Mouse (Mus musculus): ENCODE measurements around the gene C1qtnf4. TPM values are rescaled to one million over a fixed set of nuclear protein-coding genes. Genes with fewer than 3 reads are reported as not detected.
A peak's percentile ranks its signal among the peaks of the same experiment; 100 is the strongest.

C1qtnf4 gene
- total and polyA plus RNA-seq, 3 experiments: not detected

DNA sequence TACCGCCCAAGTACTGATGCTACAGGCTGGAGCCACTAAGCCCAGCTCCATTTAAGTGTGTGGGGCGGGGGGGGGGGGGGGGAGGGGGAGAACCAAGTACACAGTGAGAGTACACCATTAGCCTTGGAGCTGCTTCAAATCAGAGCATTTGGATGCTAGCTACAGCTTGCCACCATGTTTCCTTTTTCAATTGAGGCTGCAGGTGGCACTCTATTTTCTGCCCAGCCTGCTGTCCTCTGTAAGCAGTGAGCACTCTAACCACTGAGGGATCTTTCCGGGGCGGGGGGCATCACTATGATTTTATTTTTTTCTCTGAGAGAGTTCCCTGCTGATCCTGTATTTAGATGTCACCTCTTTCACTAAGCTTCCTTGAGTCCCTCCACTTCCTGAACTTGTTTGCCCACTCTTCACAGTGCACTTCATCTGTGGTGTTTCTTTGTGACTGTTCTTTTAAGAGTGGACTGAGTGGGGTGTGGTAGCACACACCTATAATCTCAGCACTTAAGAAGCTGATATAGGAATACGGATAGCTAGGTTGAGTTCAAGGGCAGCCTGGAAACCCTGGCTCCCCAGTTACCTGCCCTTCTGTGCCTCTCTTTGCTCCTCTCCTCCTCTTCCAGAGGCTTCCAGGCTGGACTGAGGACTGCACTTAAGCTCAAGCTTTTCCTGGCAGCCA, 7.9 kb upstream of the C1qtnf4 start:
- dilution Hi-C loops (cut with MboI; ENCODE audit: extremely low pct_ligation_motif_present, extremely low pct_unique_long_range_greater_than_20kb, low sequenced_read_pairs): no loop called here
- in situ Hi-C loops (cut with MboI; ENCODE audit: low pct_ligation_motif_present, low pct_unique_long_range_greater_than_20kb, low sequenced_read_pairs): no loop called here
- no peak for TF ChIP-seq JUND (conservative IDR thresholded peaks at IDR 0.05; ENCODE audit: low read depth, low read length)
- TF ChIP-seq CHD1 (IDR thresholded peaks at IDR 0.05; ENCODE audit: low read depth, low read length): no peak
- peak in 1 of 2 experiments; percentile 3; a peak in 1 of 4 replicates for TF ChIP-seq CTCF (conservative IDR thresholded peaks at IDR 0.05 in 1 of 2, IDR thresholded peaks at IDR 0.05 in 1 of 2; ENCODE audit: low read depth in 2 of 2, low read length in 2 of 2)
- no peak for TF ChIP-seq SIN3A (IDR thresholded peaks at IDR 0.05; ENCODE audit: low read length)
- no peak for TF ChIP-seq MXI1 (IDR thresholded peaks at IDR 0.05; ENCODE audit: low read depth, low read length)
- no peak for TF ChIP-seq ZNF384 (IDR thresholded peaks at IDR 0.05; ENCODE audit: low read depth, low read length)

DNA sequence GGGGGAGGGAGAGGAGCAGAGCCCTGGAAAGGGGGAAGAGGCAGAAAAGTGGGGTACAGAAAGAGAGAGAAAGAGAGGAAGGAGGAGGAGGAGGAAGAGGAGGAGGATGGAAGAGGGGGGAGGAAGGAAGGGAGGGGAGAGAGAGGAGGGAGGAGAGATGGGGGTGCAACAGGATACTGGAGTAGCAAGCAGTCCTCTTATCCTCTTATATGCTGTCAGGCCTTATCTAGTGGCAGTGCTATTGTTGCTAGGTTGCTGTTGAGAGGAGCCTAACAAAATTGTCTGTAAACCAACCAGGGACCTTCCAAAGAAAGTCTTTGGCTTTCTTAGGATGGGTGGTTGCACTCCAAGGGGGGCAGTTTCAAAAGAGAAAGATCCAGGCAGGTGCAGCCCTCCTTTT, 6.2 kb upstream of the C1qtnf4 start:
- no peak for DNase-seq (ENCODE audit: extremely low read depth)
- TF ChIP-seq IRF4 (IDR thresholded peaks at IDR 0.05; ENCODE audit: low read depth, low read length) (no peak), MXI1 (IDR thresholded peaks at IDR 0.05; ENCODE audit: low read depth, low read length) (no peak)
- Histone ChIP-seq H3K27me3 (replicated peaks) (peaks cover 2% of the 10 kb centered on the region), H3K27ac (ENCODE audit: insufficient read depth, low read depth) (no peak overlapping the region), H3K9ac (ENCODE audit: insufficient read depth, low read depth) (no peak overlapping the region), H3K36me3 (replicated peaks in 1 of 2; ENCODE audit: control insufficient read depth in 1 of 2, insufficient read depth in 1 of 2, low read length in 1 of 2) (no peaks in the 10 kb centered on the region), H3K4me2 (ENCODE audit: insufficient read depth, low read depth, poor library complexity, severe bottlenecking) (no peak overlapping the region), H3K9me3 (replicated peaks; ENCODE audit: low read length) (peaks cover 7% of the 10 kb centered on the region), H3K79me2 (replicated peaks; ENCODE audit: control insufficient read depth, extremely low read depth, insufficient read depth, poor library complexity, severe bottlenecking) (no peaks in the 10 kb centered on the region), H3K4me3 (replicated peaks in 1 of 3; ENCODE audit: low read depth in 2 of 3, low read length in 2 of 3, poor library complexity in 1 of 3) (no peak overlapping the region), H3K4me1 (ENCODE audit: control insufficient read depth in 1 of 2, insufficient read depth in 2 of 2) (no peaks in the 10 kb centered on the region)
- dilution Hi-C loops (cut with MboI; ENCODE audit: extremely low pct_ligation_motif_present, extremely low pct_unique_long_range_greater_than_20kb, low sequenced_read_pairs) (no loop called here), in situ Hi-C loops (cut with MboI; ENCODE audit: low pct_ligation_motif_present, low pct_unique_long_range_greater_than_20kb, low sequenced_read_pairs) (no loop called here)

More for the DNA sequence above, 7.9 kb upstream of the C1qtnf4 start:
- no peak for DNase-seq (ENCODE audit: extremely low read depth)
- H3K27me3 ChIP-seq (replicated peaks): peaks cover 2% of the 10 kb centered on the region
- no peaks in the 10 kb centered on the region for H3K36me3 ChIP-seq (replicated peaks in 1 of 2; ENCODE audit: control insufficient read depth in 1 of 2, insufficient read depth in 1 of 2, low read length in 1 of 2)
- no peaks in the 10 kb centered on the region for H3K4me1 ChIP-seq (ENCODE audit: control insufficient read depth in 1 of 2, insufficient read depth in 2 of 2)
- H3K27ac ChIP-seq (ENCODE audit: insufficient read depth, low read depth): no peak overlapping the region
- H3K9me3 ChIP-seq (replicated peaks; ENCODE audit: low read length): no peaks in the 10 kb centered on the region
- no peak overlapping the region for H3K4me3 ChIP-seq (replicated peaks in 1 of 3; ENCODE audit: low read depth in 2 of 3, low read length in 2 of 3, poor library complexity in 1 of 3)
- H3K79me2 ChIP-seq (replicated peaks; ENCODE audit: control insufficient read depth, extremely low read depth, insufficient read depth, poor library complexity, severe bottlenecking): no peaks in the 10 kb centered on the region
- no peak overlapping the region for H3K4me2 ChIP-seq (ENCODE audit: insufficient read depth, low read depth, poor library complexity, severe bottlenecking)
- no peak overlapping the region for H3K9ac ChIP-seq (ENCODE audit: insufficient read depth, low read depth)

GRCm38 (mm10) chr2:90880144-90880785, 5.4 kb upstream of the C1qtnf4 start:
- peaks cover 3% of the 10 kb centered on the region for H3K27me3 ChIP-seq (replicated peaks)
- no peak overlapping the region for H3K27ac ChIP-seq (ENCODE audit: insufficient read depth, low read depth)
- H3K79me2 ChIP-seq (replicated peaks; ENCODE audit: control insufficient read depth, extremely low read depth, insufficient read depth, poor library complexity, severe bottlenecking): no peaks in the 10 kb centered on the region
- H3K9me3 ChIP-seq (replicated peaks; ENCODE audit: low read length): peaks cover 7% of the 10 kb centered on the region
- no peaks in the 10 kb centered on the region for H3K36me3 ChIP-seq (replicated peaks in 1 of 2; ENCODE audit: control insufficient read depth in 1 of 2, insufficient read depth in 1 of 2, low read length in 1 of 2)
- dilution Hi-C loops (cut with MboI; ENCODE audit: extremely low pct_ligation_motif_present, extremely low pct_unique_long_range_greater_than_20kb, low sequenced_read_pairs) (no loop called here), in situ Hi-C loops (cut with MboI; ENCODE audit: low pct_ligation_motif_present, low pct_unique_long_range_greater_than_20kb, low sequenced_read_pairs) (no loop called here)
- H3K9ac ChIP-seq (ENCODE audit: insufficient read depth, low read depth): no peak overlapping the region
- TF ChIP-seq ZNF384 (IDR thresholded peaks at IDR 0.05; ENCODE audit: low read depth, low read length): no peak
- no peak for TF ChIP-seq UBTF (IDR thresholded peaks at IDR 0.05; ENCODE audit: low read depth, low read length)
- no peak for TF ChIP-seq POLR2A (IDR thresholded peaks at IDR 0.05; ENCODE audit: low read depth, low read length)
- no peak overlapping the region for H3K4me2 ChIP-seq (ENCODE audit: insufficient read depth, low read depth, poor library complexity, severe bottlenecking)
- no peaks in the 10 kb centered on the region for H3K4me1 ChIP-seq (ENCODE audit: control insufficient read depth in 1 of 2, insufficient read depth in 2 of 2)
- H3K4me3 ChIP-seq (replicated peaks in 1 of 3; ENCODE audit: low read depth in 2 of 3, low read length in 2 of 3, poor library complexity in 1 of 3): no peak overlapping the region
- no peak for DNase-seq (ENCODE audit: extremely low read depth)
